Mouse (Mus musculus) hindbrain, embryonic 16.5 days (tissue): Measurements from ENCODE around the gene Cmtm1. TPM values are rescaled to one million over a fixed set of nuclear protein-coding genes. Genes with fewer than 3 reads are reported as not detected.

Experiments used
- ATAC-seq: fragments of 200-750 bp; cut with Nextera tagmentation; 2 replicates; pipeline ENCODE4 v1.8.0; 2017; ENCODE audit warnings: moderate TSS enrichment, moderate library complexity
- H3K27ac ChIP-seq: fragments of 300-500 bp; sonication (generic); 2 replicates; pipeline ENCODE4 v1.5.1; 2014; ENCODE audit warnings: low read depth, mild to moderate bottlenecking, control low read depth, low read length, moderate library complexity
- H3K27me3 ChIP-seq: fragments of 300-500 bp; sonication (generic); replicated peaks from 2 replicates; pipeline ENCODE4 v1.6.1; 2014; ENCODE audit warnings: low read length; ENCODE audit not compliant: control insufficient read depth, insufficient read depth
- H3K36me3 ChIP-seq: fragments of 300-500 bp; sonication (generic); 2 replicates; pipeline ENCODE4 v1.6.1; 2014; ENCODE audit warnings: mild to moderate bottlenecking, low read length, moderate library complexity, mixed read lengths; ENCODE audit not compliant: control insufficient read depth, insufficient read depth
- H3K4me1 ChIP-seq: fragments of 300-500 bp; sonication (generic); 2 replicates; pipeline ENCODE4 v1.6.1; 2014; ENCODE audit warnings: low read depth, low read length; ENCODE audit not compliant: control insufficient read depth, insufficient read depth
- H3K4me2 ChIP-seq: fragments of 300-500 bp; sonication (generic); 2 replicates; pipeline ENCODE4 v1.6.1; 2014; ENCODE audit warnings: mild to moderate bottlenecking, low read length, control low read depth, moderate library complexity
- H3K4me3 ChIP-seq: fragments of 300-500 bp; sonication (generic); 2 replicates; pipeline ENCODE4 v1.5.1; 2014; ENCODE audit warnings: mild to moderate bottlenecking, low read length, control low read depth, moderate library complexity
- H3K9ac ChIP-seq: fragments of 300-500 bp; sonication (generic); 2 replicates; pipeline ENCODE4 v1.6.1; 2014; ENCODE audit warnings: low read depth, mild to moderate bottlenecking, control low read depth, low read length, moderate library complexity
- H3K9me3 ChIP-seq: fragments of 300-500 bp; sonication (generic); 2 replicates; pipeline ENCODE4 v1.6.1; 2014; ENCODE audit warnings: mild to moderate bottlenecking, low read length, moderate library complexity; ENCODE audit not compliant: control insufficient read depth
- WGBS: fragments of 180-500 bp; shearing (Covaris S2); extraction: QIAGEN DNeasy Blood & Tissue Kit; methylation state at CpG from one replicate; pipeline ENCODE4 v1.1.7; 2014; 5-methylcytosine and 5-hydroxymethylcytosine counted together
- polyA plus RNA-seq: library from polyadenylated mRNA; unstranded; fragments of >200 nt; fragmentation: Nextera tagmentation; extraction: Ambion mirVana; gene quantifications from 2 replicates; pipeline ENCODE4 v1.2.1, GENCODE M21; 2015

The Cmtm1 gene
- polyA plus RNA-seq, 1 experiment from 2014 or later: not detected

GRCm38 (mm10) chr8:104251461-104251860, 58.5 kb downstream of the Cmtm1 start:
- peak overlapping the region; percentile 73 for H3K9ac ChIP-seq
- H3K9me3 ChIP-seq: no peaks in the 10 kb centered on the region
- no peak for ATAC-seq
- H3K4me2 ChIP-seq: peak overlapping the region; percentile 88
- peaks cover 18% of the 10 kb centered on the region for H3K4me1 ChIP-seq
- H3K36me3 ChIP-seq: no peaks in the 10 kb centered on the region
- H3K27ac ChIP-seq: no peak overlapping the region
- H3K4me3 ChIP-seq: peak overlapping the region; percentile 73
- under 1% methylated on average over 7 of the region's 7 CpGs for WGBS
- H3K27me3 ChIP-seq: no peaks in the 10 kb centered on the region

GRCm38 (mm10) chr8:104250439-104251367, 59.2 kb downstream of the Cmtm1 start, which contains the start of gene Cklf:
Gene Cklf (plus strand): TSS chr8:104250861.
- Histone ChIP-seq H3K4me3 (peak within 1 kb of the TSS; percentile 73), H3K9me3 (no peaks in the 10 kb centered on the region)

GRCm38 (mm10) chr8:104249442-104249996, 60.4 kb downstream of the Cmtm1 start:
- H3K4me2 ChIP-seq: no peak overlapping the region
- no peak overlapping the region for H3K27ac ChIP-seq
- H3K36me3 ChIP-seq: peaks cover 5% of the 10 kb centered on the region; the same call in 1 of the 2 replicates
- no peak for ATAC-seq
- H3K9ac ChIP-seq: no peak overlapping the region
- no peaks in the 10 kb centered on the region for H3K27me3 ChIP-seq
- H3K4me3 ChIP-seq: no peak overlapping the region
- 83% methylated on average over 7 of the region's 7 CpGs for WGBS
- H3K9me3 ChIP-seq: no peaks in the 10 kb centered on the region
- peaks cover 18% of the 10 kb centered on the region for H3K4me1 ChIP-seq

More at GRCm38 (mm10) chr8:104250439-104251367, 59.2 kb downstream of the Cmtm1 start, which contains the start of gene Cklf:
- Histone ChIP-seq H3K36me3 (no peaks in the 10 kb centered on the region), H3K27ac (peak within 1 kb of the TSS; percentile 64), H3K4me1 (peaks cover 18% of the 10 kb centered on the region), H3K9ac (peak within 1 kb of the TSS; percentile 73), H3K4me2 (peak within 1 kb of the TSS; percentile 88), H3K27me3 (no peaks in the 10 kb centered on the region)
- peak; percentile 82 for ATAC-seq
- WGBS: 4% methylated on average over 41 of the region's 41 CpGs

GRCm38 (mm10) chr8:104248276-104248675, 61.7 kb downstream of the Cmtm1 start, which contains the start of gene Tk2:
Gene Tk2 (minus strand): TSS chr8:104248558.
- Histone ChIP-seq H3K36me3 (peaks cover 7% of the 10 kb centered on the region; the same call in 1 of the 2 replicates), H3K27me3 (no peaks in the 10 kb centered on the region), H3K9me3 (no peaks in the 10 kb centered on the region), H3K27ac (peak within 1 kb of the TSS; percentile 63), H3K4me2 (peak within 1 kb of the TSS; percentile 92), H3K4me3 (peak within 1 kb of the TSS; percentile 100), H3K9ac (peak within 1 kb of the TSS; percentile 92), H3K4me1 (peaks cover 18% of the 10 kb centered on the region)
- WGBS: 0% methylated on average over 28 of the region's 28 CpGs
- peak; percentile 93 for ATAC-seq

- Histone ChIP-seq H3K4me1 (peaks cover 18% of the 10 kb centered on the region), H3K9me3 (no peaks in the 10 kb centered on the region), H3K9ac (peak overlapping the region; percentile 92), H3K4me3 (peak overlapping the region; percentile 100), H3K36me3 (peaks cover 9% of the 10 kb centered on the region; the same call in 1 of the 2 replicates), H3K27me3 (no peaks in the 10 kb centered on the region), H3K4me2 (peak overlapping the region; percentile 92), H3K27ac (peak overlapping the region; percentile 63)
- 0 out of 2 replicates have a peak, but pooled peaks have one; percentile 3 for ATAC-seq
- 4% methylated on average over 11 of the region's 11 CpGs for WGBS
These were observed 62.1 kb downstream of the Cmtm1 start for GRCm38 (mm10) chr8:104247908-104248275.

- Histone ChIP-seq H3K36me3 (peaks cover 11% of the 10 kb centered on the region), H3K4me1 (peaks cover 18% of the 10 kb centered on the region), H3K4me3 (peak overlapping the region; percentile 100), H3K27me3 (no peaks in the 10 kb centered on the region), H3K4me2 (peak overlapping the region; percentile 92), H3K9ac (peak overlapping the region; percentile 92), H3K9me3 (no peaks in the 10 kb centered on the region), H3K27ac (no peak overlapping the region; the same call in 1 of the 2 replicates)
- ATAC-seq: no peak
- WGBS: 75% methylated on average over 22 of the region's 22 CpGs
These were observed 62.7 kb downstream of the Cmtm1 start for GRCm38 (mm10) chr8:104247054-104247907.

GRCm38 (mm10) chr8:104246621-104247020, 63.3 kb downstream of the Cmtm1 start:
- H3K4me3 ChIP-seq: no peak overlapping the region
- H3K36me3 ChIP-seq: peaks cover 14% of the 10 kb centered on the region
- ATAC-seq: no peak
- H3K4me1 ChIP-seq: peaks cover 16% of the 10 kb centered on the region
- H3K27ac ChIP-seq: no peak overlapping the region
- no peak overlapping the region; the same call in 1 of the 2 replicates for H3K4me2 ChIP-seq
- H3K9ac ChIP-seq: 0 out of 2 replicates have a peak overlapping the region, but pooled peaks have one; percentile 14
- no peaks in the 10 kb centered on the region for H3K27me3 ChIP-seq
- no peaks in the 10 kb centered on the region for H3K9me3 ChIP-seq
- 74% methylated on average over 4 of the region's 4 CpGs for WGBS
